Mouse (Mus musculus) lung, postnatal 25 days (tissue): Measurements from ENCODE around the gene Mia.

Source experiments
- DNase-seq: peaks from one replicate; pipeline ENCODE4 v3.0.0; 2022; ENCODE audit warnings: low spot score

Gene Mia

DNA sequence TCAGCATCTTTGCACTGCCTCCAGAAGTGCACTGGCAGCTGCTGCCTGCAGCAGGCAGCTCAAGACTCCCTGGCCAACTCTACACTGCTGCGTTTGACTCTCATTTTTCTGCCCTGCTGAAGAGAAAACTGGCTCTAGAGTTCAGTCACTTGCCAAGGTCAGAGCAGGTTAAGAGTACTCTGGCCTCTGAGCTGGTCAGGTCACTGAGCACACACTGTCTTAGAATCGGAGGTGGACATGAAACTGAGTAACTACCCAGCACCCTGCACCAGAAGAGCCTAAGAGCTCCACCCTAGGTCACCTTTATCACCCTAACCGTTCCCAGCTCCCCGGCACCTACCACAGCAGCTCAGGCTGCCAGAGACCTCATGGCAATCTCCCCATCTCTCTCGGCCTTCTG is 5.0 kb upstream of the Mia start:
- no peak for DNase-seq

DNA sequence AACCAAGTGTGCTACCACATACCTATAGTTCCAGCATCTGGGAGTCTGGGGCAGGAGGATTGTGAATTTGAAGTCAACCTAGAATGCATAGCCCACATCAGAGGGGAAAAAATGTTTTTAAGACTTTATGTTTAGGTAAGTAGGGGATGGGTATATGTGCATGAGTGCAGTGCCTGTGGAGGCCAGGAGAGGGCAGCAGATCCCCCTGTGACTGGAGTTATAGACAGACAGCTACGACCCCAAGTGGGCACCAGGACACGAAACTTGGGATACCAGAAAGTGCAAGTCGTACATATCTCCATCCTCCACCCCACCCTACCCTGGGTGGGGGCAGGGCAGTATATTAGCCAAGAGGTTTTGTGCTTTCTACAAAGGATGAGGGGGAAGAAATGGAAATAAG is 4.0 kb upstream of the Mia start:
- DNase-seq = no peak

DNA sequence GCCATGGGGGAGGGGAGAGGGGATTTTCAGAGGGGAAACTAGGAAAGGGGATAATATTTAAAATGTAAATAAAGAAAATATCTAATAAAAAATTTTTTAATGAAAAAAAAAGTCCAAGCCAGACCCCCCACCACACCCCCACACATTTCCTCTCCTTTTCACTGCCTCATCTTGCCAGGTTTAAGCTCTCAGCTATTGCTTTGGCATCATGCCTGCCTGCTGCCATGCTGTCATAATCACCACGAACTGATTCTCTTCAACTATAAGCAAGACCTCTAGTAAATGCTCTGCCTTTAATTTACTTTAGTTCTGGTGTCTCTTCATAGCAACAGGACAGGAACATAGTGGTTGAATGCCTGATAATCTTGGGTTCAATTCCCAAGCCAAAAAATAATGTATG is 1.5 kb upstream of the Mia start:
- DNase-seq = no peak

DNA sequence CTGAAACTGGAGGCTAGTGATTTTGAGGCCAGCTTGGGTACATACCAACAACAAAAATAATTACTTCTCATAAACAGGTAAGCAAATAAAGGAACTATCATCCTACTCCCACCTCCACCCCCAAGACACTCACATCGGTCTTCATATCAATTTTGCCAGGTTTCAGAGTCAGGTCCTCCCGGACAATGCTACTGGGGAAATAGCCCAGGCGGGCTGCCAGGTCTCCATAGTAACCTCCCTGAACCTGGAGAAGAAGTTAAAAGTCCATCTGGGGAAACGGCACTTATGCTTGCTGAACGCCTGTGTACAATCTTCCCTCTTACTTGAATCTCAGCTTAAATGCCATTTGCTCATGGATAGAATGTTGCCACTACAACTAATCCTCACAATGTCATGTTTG is 921 bp downstream of the Mia start:
- DNase-seq = peak; percentile 50

DNA sequence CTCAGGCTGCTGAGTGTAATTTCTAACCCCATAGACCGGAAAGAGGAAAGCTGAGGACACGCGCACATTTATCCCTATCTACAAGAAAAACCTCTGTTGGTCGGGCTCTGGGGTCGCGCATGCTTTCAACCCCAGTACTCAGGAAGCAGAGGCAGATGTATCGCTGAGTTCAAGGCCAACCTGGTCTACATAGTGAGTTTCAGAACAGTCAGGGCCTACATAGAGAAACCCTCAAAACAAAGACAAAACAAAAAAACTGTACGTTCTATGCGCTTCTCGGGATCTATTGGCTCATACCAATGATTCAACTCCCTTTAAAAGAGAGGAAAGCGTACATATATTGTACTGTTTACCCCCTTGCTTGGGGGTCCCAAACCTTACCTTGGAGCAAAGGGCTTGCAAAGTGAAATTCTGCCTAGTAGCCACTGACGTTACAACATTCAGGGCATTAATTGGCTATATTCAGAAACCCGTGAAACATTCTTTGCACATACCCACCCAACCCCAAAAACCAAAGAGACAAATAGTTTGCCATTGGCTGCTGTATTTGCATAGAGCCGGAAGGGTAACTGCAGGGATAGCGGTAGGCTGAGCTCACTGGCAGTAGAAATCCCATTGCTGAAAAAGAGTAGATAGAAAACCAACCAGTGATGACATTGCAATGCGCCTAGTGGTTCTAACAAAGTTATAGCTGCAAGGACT is 1.6 kb downstream of the Mia start:
- no peak for DNase-seq

DNA sequence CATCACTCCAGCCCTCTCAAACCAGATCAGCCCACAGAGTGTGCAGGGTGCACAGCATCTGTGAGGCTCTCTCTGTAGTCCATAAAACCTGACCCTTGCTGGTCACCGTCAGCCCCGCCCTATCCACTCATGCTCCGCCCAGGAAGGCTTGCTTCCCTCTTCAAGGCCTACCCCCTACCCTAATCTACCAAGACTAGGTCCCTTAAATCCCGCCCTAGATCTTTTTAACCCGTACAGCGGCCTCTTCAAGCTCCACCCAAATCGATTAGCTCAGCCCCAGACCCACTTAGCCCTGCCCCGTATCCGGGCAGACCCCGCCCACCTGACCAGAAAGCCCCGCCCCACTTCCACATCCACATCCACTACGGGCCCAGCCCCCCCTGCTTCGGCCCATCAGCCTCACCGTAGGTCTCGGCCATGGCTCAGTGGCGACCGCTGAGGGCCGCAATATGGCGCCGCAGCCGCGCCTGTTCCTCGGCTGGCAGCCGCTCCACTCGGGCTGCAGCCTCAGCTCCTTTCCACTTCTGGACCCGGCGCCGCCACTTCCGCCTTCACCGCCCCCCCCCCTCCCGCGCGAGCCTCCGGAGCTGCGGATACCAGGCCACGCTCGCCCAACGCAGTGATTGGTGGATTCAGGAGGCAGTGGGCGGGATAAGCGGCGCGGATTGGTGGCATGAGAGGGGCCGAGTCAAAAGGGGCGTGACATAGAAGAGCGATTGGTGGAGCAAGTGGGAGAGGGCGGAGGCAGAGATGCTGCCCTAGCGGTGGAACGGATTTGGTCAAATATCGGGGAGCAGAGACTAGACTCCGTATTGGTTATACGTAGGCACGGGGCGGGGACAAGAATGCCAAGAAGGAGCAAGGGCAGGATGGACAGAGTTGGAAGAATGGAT is 2.4 kb downstream of the Mia start, which contains the start of gene Rab4b:
Gene Rab4b, minus strand, starts transcription at position 573 of the 893 bp plus-strand sequence.
- DNase-seq = peak; percentile 100

DNA sequence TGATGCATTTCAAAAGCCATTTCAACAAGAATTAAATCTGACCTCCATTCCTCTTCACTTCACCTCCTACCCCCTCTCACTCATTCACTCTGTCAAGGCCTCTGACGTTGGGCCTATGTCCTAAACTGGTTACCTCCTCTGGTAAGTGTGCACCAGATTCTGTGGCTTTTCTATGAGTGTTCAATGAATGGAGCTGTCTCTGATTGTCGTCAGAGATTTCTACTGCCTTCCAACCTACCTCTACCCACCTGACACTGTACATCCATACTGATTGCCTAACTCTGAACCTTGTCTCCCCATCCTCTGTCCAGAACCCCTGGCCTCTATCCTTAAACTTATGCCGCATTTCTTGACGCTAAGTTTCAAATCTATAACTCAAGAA is 3.0 kb downstream of the Mia start:
- DNase-seq = no peak

DNA sequence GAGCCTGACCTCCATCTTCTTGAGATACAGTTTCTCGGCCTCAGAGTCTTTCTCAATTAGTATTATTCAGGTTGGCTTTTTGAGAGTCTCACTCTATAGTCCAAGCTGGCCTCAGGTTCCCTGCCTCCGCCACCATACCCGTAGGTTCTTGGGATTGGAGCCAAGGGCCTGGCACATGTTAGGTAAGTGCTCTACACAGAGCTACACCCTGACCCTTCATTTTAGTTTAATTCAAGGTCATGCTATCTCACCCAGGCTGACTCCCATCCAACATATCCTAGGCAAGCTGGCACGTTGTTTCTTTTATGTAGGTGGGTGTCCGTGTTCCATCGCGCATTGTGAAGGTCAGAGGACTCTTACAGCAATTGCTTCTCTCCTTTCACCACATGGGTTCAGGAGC is 6.1 kb downstream of the Mia start:
- DNase-seq = no peak

DNA sequence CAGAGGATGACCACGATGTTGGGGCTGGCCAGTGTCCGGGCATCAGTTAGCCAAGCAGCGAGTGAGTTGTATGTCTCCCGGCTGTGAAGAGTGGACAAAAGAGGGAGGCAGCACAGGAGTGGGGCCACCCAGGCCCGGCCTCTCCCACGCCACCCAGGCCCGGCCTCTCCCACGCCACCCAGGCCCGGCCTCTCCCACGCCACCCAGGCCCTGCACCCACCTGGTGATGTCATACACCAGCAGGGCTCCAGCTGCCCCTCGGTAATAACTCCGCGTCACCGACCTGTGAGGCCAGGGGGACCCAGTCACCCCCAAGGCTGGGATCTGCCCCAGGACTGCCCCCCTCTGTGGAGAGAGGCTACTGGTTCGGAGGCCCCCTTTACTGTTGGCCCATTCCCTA is 6.5 kb downstream of the Mia start:
- no peak for DNase-seq

DNA sequence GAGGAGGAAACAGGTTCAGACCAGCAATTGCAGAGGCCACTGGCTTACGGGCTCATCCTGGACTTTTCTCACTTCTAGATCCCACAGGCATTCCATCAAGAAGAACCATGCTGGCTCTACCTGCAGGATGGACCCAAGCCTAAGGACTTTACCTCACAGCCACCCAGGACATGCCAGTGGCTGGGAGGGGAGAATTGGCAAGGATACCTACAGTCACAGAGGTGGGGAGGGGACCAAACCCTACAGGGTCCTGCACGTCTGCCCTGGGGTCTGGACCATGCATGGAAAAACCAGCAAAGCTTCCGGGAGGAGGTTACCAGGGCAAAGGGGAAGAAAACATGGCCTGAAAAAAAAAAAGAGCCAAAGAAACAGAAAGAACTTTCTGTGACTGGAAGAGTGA is 10.0 kb downstream of the Mia start:
- no peak for DNase-seq

DNA sequence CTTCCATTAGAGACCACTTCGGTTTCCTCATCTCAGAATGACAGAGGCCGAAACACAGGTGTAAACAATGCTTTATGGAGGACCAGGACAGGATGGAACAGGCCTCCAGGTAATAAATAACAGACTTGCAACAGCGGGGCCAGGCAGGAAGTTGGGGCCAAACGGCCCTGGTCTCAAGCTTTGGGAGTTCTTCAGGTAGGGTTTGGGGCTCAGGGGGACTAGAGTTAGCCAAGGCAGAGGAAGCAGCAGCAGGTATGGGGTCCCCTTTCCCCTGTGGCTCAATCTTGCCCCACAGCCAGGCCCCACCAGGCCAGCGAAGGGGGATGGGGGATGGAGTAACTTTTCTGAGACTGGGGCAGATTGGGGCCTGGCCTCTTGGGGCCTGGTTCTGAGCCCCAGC is 12.6 kb downstream of the Mia start:
- no peak for DNase-seq

DNA sequence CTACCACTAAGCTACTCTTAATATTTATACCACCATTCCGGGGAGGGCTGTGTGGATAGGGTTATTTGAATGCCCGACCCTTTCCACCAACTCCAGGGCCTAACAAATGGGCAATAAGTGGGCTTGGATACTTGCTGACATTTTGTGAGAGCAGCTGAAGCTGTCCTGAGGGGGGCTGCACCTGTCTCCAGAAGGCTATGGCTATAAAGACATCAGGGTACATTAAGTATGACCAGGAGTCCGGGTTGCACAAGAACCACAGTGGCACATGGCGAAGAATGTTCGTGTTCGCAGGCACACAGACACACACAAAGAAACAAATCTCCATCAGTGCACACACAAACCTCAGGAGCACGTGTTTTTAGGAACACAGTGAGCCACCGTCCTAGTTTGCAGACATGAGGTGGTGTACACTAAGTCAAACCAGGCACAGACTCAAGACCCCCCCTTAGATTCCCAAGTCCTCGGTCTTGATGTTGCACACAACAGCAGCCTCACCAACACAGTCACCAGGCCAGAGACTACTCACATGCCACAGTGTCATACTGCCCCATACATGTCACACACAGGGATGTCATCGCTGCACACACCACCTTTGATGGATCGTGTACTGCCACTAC is 13.4 kb downstream of the Mia start:
- DNase-seq = no peak

DNA sequence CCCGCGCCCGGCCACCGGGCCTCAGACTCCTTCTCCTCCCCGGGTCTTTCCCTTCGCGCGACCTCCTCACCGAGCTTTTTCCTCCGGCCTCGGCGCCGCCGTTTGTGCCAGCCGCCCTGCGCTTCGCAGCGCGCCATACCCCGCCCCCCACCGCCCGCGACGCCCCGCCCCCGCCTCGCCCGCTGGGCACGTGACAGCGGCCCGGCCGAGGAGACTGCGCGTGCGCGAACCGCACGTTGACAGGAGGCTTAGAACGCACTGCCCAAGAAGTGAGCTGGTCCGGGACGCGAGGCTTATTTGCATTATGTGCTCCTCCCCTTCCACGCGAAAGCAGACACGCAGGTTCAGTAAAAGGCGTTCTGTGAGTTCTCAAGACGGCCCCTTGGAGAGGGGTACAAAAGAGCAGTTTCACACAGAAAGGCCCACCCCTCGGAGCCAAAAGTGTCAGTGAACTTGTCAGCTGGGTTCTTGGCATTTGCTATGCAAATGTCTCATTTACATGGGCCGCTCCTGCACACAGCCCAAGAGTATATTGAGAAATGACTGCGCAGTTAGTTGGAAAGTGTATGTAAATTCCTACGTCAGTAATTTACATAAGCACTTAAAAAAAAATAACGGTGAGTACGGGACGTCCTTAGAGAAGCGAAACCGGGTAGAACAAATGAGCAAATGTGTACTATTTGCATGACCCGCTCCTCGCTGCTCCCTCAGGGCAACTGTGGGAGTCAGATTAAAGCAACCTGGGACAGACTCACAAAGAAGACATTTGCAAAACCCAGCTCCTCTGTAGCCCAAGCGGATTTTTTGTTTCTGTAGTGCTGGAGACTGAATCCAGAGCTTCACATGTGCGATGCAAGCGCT is 14.1 kb downstream of the Mia start, which contains the start of gene Egln2:
Gene Egln2, minus strand, starts transcription at position 189 of the 861 bp plus-strand sequence.
- DNase-seq = peak; percentile 96

DNA sequence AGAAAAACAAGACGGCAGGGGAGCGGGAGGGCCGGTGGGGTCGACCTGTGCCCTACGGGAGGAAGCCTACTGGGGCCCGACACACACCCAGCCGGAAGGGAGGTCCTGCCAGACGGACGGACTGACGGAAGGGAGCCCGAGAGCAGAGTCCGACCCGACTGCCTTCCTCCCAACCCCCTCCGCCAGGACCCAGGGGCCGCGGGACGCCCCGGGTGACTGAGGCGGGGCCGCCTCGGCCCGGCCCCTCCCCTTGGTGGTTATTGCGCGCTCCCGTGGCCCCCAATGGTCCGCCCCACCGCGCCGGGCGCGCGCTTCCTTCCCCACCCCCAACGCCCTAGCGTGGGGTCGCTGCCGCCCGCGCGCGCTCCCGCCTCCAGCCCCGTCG is 14.7 kb downstream of the Mia start:
- DNase-seq = peak; percentile 90

DNA sequence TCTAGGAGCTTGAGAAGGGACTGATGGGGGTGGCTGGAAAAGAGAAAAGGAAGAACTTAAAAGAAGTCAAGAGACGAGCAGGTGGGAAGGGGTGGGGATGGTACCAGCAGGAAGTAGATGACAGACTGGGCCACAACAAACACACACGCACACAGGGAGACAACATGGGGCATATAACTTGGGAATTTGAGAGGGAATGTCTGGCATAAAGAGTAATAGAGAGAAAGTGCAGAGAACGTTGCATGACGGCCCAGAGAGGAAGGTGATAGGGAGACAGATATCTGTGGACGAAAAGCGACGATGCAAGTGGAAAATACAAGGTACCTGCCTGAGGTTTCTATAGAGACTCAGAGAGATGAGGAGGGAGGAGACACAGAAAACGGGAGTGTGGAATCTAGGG is 15.3 kb downstream of the Mia start:
- no peak for DNase-seq

DNA sequence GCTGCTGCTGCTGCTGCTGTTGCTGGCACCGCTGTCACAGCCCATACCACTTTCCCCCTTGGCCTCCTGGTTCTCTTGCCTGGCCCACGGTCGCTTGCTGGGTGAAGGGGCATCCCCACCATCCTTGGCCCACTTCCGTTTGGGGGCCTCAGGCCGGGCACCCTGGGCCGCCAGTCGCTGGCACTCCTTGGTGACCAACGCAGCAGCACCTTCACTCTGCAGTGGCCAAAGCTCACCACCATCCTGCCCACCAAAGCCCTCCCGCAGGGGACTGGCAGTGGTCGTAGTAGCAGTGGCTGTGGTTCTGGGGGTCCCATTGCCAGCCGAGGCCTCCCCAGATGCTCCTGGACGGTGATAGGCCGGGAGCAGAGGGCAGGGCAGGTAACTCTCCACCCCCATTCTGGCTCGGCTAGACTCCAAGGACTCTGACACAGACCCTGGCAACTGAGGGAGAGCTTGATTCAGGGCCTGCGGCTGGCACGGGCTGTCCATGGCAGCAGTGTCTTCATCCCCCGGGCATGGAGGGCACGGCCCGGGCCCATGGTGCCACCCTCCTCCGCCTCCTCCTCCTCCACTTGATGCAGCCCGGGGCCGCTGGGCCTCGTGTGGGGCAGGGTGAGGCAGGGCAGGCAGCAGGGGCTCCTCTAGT is 15.8 kb downstream of the Mia start:
- no peak for DNase-seq

DNA sequence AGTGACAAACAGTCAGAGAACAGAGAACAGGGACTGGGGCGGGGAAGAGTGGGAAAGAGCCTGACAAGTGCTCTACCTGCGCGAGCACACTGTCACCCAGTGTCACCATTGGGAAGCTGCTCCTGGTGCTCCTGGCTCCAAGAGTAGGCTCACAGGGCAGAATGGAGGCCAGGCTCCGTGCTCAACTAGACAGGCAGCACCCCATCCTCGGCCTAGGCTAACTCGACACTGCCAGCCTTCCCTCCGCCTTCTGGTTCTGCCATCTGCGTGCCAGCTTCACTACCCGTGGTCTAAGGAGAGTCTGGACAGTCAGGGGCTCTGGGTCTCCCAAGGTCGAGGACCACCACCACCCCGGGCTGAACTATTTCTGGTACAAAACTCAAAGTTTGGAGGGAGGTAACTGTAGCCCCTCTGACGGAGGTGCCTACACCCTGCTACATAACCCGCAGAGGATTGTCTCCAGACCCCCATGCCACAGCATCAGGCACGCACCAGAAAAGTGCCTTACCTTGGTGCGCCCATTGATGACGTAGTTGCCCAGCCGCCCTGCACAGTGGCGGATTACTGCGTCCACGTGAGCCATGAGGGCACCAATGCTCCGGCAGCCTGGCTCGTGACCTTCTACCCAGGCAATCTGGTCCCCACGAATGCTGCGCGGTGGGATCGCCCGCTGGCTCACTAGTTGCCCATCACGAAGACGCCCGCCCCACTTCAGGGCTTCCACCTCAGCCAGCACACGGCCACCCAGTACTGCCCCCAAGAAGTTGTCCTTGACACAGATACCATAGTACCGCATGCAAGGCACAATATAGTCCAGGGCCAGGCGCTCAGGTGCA is 16.6 kb downstream of the Mia start:
- DNase-seq = no peak

DNA sequence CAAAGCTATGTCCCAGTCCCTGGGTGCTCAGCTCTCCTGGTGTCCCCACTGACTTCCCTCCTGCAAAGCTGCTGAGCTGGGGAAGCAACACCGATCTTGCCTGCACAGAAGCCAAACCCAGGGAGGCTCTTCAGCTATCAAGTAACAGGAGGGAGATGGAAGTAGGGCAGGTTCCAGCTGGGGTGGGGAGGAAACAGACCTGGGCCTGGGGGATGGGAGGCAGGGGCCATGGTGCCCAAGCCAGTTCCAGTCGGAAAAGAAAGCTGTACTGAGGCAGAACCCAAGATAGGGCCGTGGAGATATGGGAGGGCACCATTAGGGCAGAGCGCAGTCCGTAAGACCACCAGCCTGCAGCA is 17.5 kb downstream of the Mia start:
- DNase-seq = no peak

DNA sequence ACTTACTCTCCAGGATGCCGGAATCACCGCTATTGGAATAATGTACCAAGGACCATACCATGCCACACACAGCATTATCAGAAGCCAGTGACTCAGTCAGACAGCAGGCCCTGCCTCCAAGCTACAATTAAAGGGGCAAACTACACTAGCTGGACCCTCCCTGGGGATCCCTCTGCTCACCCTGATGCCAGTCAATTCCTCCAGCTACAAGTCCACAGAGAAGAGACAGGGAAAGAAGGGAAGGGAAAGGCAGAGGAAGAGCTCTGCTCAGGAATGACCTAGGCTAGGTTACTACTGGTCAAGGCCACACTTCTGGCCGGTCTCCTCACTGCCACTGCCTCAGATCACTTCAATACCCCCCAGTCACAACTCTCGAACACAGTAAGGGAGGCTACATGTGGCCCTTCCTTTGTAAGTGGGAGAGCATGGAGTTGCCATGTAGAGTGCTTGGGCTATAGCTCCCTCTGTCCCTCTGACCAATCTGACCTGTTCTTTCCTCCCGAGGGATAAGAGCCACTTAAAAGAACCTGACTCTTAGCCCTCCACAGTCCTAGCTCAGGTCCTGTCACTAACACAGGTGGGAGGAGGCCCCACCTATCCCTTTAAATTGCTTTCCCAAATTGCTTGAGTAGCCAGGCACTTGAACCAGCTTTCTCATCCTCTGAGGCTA is 18.0 kb downstream of the Mia start:
- DNase-seq = no peak

DNA sequence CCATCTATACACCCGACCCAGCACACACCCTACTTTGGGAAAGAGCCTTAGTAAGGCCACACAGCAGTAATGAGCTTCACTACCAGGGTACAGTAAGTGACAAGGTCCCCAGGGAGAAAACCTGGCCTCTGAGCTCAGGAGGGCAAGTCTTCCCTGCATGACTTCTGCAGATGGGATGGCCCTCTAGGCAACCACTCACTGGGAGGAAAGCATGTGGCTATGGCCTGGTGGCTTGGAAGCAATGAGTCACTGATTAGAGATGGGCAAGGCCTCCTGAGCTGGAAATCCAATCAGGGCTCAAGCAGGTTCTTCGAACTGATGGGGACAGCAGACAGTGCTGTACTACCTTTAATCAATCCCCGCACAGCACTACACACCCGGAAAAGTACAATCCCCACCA is 19.2 kb downstream of the Mia start:
- no peak for DNase-seq
